Mouse (Mus musculus) forebrain, embryonic 13.5 days (tissue): ENCODE results near the gene Lin52. TPM values are rescaled to one million over a fixed set of nuclear protein-coding genes. Genes with fewer than 3 reads are reported as not detected.

Experiments used
- ATAC-seq: fragments of 200-750 bp; cut with Nextera tagmentation; 2 replicates; pipeline ENCODE4 v1.8.0; 2017
- H3K27ac ChIP-seq: fragments of 300-500 bp; sonication (generic); 2 replicates; pipeline ENCODE4 v1.5.1; 2015; ENCODE audit warnings: inconsistent platforms, mild to moderate bottlenecking, moderate library complexity
- H3K27me3 ChIP-seq: fragments of 300-500 bp; sonication (generic); 2 replicates; pipeline ENCODE4 v1.6.1; 2015; ENCODE audit warnings: mild to moderate bottlenecking, inconsistent platforms
- H3K36me3 ChIP-seq: fragments of 300-500 bp; sonication (generic); 2 replicates; pipeline ENCODE4 v1.6.1; 2015; ENCODE audit warnings: mild to moderate bottlenecking, inconsistent platforms; ENCODE audit not compliant: poor library complexity, severe bottlenecking
- H3K4me1 ChIP-seq: fragments of 300-500 bp; sonication (generic); 2 replicates; pipeline ENCODE4 v1.6.1; 2015; ENCODE audit warnings: inconsistent platforms
- H3K4me2 ChIP-seq: fragments of 300-500 bp; sonication (generic); 2 replicates; pipeline ENCODE4 v1.6.1; 2015; ENCODE audit warnings: inconsistent platforms, mild to moderate bottlenecking, moderate library complexity
- H3K4me3 ChIP-seq: fragments of 300-500 bp; sonication (generic); 2 replicates; pipeline ENCODE4 v1.5.1; 2015; ENCODE audit warnings: mild to moderate bottlenecking, inconsistent platforms
- H3K9ac ChIP-seq: fragments of 300-500 bp; sonication (generic); 2 replicates; pipeline ENCODE4 v1.6.1; 2015; ENCODE audit warnings: mild to moderate bottlenecking, inconsistent platforms
- H3K9me3 ChIP-seq: fragments of 300-500 bp; sonication (generic); replicated peaks from 2 replicates; pipeline ENCODE4 v1.6.1; 2016; ENCODE audit warnings: inconsistent platforms
- WGBS: fragments of 180-500 bp; shearing (Covaris S2); methylation state at CpG from one replicate; pipeline ENCODE4 v1.1.7; 2015; 5-methylcytosine and 5-hydroxymethylcytosine counted together
- polyA plus RNA-seq: library from polyadenylated mRNA; unstranded; fragments of >200 nt; fragmentation: Nextera tagmentation; extraction: Ambion mirVana; gene quantifications from 2 replicates; pipeline ENCODE4 v1.2.1, GENCODE M21; 2015

The Lin52 gene
- polyA plus RNA-seq, 1 experiment from 2014 or later = 42.5 TPM

GRCm38 (mm10) chr12:84481251-84481650, 30.0 kb downstream of the Lin52 start:
- Histone ChIP-seq H3K4me3 (no peak overlapping the region), H3K9me3 (no peaks in the 10 kb centered on the region), H3K4me2 (no peak overlapping the region), H3K27ac (no peak overlapping the region), H3K36me3 (peaks cover 8% of the 10 kb centered on the region), H3K27me3 (no peaks in the 10 kb centered on the region), H3K4me1 (no peaks in the 10 kb centered on the region), H3K9ac (no peak overlapping the region)
- WGBS = 59% methylated on average over 2 of the region's 2 CpGs
- ATAC-seq = no peak

DNA sequence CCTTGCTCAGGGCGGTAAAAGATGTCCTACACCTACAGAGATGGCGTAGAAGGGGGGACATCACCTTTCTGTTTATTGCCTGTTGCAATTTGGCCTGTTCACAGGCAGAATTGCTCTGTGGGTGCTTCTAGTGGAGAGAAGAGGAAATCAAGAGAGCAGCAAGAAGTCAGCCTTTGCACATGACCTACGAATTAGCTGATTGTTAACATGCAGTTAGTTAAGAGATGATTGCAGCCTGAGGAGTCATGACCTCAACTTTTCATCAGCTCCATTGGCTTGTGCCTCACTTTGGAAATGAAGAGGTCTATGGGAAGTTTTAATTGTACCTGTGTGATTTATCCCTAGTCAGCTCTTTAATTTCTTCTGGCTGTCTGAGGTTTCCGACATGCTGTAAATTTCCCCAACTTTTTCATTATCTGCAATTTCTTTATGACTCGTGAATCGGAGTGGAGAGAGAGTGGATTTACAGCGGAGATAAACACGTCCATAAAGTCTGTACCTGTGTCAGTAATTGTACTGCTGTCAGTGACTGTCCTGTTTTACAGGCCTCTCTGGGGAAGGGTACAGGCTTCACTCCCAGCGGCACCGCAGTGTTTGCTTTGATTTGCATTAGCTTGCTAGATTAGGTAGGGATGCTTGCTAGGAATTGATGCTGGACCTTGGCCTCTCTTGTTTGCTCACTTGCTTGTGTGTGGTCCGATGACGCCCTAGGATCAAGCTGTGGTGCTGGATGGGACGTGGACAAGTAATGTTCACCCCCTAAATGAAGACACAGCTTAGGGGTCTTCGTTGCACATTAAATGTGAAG, 31.8 kb downstream of the Lin52 start:
- Histone ChIP-seq H3K9me3 (no peaks in the 10 kb centered on the region), H3K4me1 (peaks cover 9% of the 10 kb centered on the region), H3K9ac (no peak overlapping the region), H3K4me2 (no peak overlapping the region), H3K36me3 (peaks cover 7% of the 10 kb centered on the region), H3K27me3 (no peaks in the 10 kb centered on the region), H3K4me3 (no peak overlapping the region), H3K27ac (no peak overlapping the region)
- 90% methylated on average over 14 of the region's 14 CpGs for WGBS
- ATAC-seq = no peak

GRCm38 (mm10) chr12:84487324-84488056, 36.3 kb downstream of the Lin52 start:
- H3K9me3 ChIP-seq = no peaks in the 10 kb centered on the region
- peaks cover 10% of the 10 kb centered on the region for H3K4me1 ChIP-seq
- no peaks in the 10 kb centered on the region; the same call in 1 of the 2 replicates for H3K36me3 ChIP-seq
- ATAC-seq = peak; percentile 85
- H3K27me3 ChIP-seq = no peaks in the 10 kb centered on the region
- WGBS = 27% methylated on average over 8 of the region's 8 CpGs
- H3K27ac ChIP-seq = peak overlapping the region; percentile 52
- no peak overlapping the region for H3K4me3 ChIP-seq
- H3K9ac ChIP-seq = no peak overlapping the region
- H3K4me2 ChIP-seq = no peak overlapping the region; the same call in 1 of the 2 replicates

- Histone ChIP-seq H3K27me3 (no peaks in the 10 kb centered on the region), H3K4me2 (no peak overlapping the region), H3K4me3 (no peak overlapping the region), H3K9me3 (no peaks in the 10 kb centered on the region), H3K9ac (no peak overlapping the region), H3K4me1 (peaks cover 22% of the 10 kb centered on the region), H3K27ac (no peak overlapping the region), H3K36me3 (no peaks in the 10 kb centered on the region; the same call in 1 of the 2 replicates)
- 89% methylated on average over 1 of the region's 1 CpGs for WGBS
- no peak for ATAC-seq
Observed at GRCm38 (mm10) chr12:84496795-84497194, 45.6 kb downstream of the Lin52 start.

DNA sequence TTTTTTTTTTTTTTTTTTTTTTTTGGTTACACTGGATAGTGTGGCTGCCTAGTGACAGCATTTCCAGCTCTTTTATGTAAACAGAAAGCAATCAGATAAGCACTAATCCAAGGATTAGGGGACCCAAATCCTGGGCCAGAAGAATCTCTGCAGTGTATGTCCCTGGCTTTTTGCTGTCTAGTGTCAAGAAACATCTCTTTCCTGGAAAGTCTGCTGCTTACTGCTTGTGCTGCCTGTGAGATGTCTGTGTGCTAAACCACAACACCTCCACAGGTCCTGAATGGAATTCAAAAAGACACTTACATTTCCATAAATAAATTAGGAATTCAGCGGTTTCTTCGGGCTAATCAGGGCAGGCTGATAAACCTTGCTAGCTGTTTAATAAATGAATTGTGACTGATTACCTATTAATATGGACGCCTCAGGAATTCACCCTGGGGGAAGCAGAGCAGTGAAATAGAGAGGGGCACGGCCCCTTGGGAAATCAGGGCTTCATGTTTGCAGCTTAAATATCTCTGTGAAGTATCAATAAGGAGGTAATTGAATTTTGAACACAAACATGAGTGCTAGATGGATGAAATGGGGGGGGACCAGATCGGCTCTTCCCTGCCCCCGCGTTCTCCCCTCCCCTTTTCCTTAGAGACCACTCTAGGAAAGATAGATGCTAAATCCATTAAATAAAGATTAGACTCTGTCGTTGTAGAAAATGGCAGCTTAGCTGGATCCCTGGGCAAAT, 49.5 kb downstream of the Lin52 start:
- Histone ChIP-seq H3K27ac (0 out of 2 replicates have a peak overlapping the region, but pooled peaks have one; percentile 27), H3K4me1 (peaks cover 23% of the 10 kb centered on the region), H3K4me3 (no peak overlapping the region), H3K27me3 (no peaks in the 10 kb centered on the region), H3K9me3 (no peaks in the 10 kb centered on the region), H3K9ac (0 out of 2 replicates have a peak overlapping the region, but pooled peaks have one; percentile 34), H3K36me3 (no peaks in the 10 kb centered on the region), H3K4me2 (no peak overlapping the region; the same call in 1 of the 2 replicates)
- no peak for ATAC-seq
- WGBS = 38% methylated on average over 8 of the region's 8 CpGs

GRCm38 (mm10) chr12:84501278-84501677, 50.1 kb downstream of the Lin52 start:
- H3K27ac ChIP-seq = 0 out of 2 replicates have a peak overlapping the region, but pooled peaks have one; percentile 27
- no peak for ATAC-seq

DNA sequence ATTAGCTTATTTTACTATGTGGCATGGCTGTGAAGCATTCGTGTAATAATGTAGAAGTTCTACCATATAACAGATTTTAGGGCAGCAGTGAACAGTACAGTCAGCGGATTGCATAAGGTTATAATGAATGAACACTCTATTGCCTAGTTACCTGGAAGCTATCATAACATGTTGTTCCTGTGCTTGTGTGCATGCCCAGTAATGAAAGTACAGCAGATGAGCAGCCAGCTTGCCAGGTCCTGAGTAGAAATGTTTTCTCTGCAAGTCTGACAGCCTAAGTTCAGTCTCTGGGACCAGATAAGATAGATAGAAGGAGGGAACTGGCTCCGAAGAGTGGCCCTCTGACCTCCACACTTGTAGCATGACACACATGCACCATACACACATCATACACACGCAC, 55.6 kb downstream of the Lin52 start:
- Histone ChIP-seq H3K4me3 (no peak overlapping the region), H3K9me3 (no peaks in the 10 kb centered on the region), H3K9ac (no peak overlapping the region), H3K27ac (no peak overlapping the region), H3K4me2 (no peak overlapping the region), H3K4me1 (peaks cover 5% of the 10 kb centered on the region; the same call in 1 of the 2 replicates), H3K27me3 (no peaks in the 10 kb centered on the region), H3K36me3 (no peaks in the 10 kb centered on the region)
- WGBS = 93% methylated on average over 4 of the region's 4 CpGs
- no peak for ATAC-seq

More at GRCm38 (mm10) chr12:84501278-84501677, 50.1 kb downstream of the Lin52 start:
- H3K4me1 ChIP-seq = peaks cover 23% of the 10 kb centered on the region
- WGBS = 64% methylated on average over 4 of the region's 4 CpGs
- no peak overlapping the region for H3K4me3 ChIP-seq
- H3K4me2 ChIP-seq = no peak overlapping the region; the same call in 1 of the 2 replicates
- no peaks in the 10 kb centered on the region for H3K27me3 ChIP-seq
- no peaks in the 10 kb centered on the region for H3K36me3 ChIP-seq
- no peak overlapping the region for H3K9ac ChIP-seq
- no peaks in the 10 kb centered on the region for H3K9me3 ChIP-seq

DNA sequence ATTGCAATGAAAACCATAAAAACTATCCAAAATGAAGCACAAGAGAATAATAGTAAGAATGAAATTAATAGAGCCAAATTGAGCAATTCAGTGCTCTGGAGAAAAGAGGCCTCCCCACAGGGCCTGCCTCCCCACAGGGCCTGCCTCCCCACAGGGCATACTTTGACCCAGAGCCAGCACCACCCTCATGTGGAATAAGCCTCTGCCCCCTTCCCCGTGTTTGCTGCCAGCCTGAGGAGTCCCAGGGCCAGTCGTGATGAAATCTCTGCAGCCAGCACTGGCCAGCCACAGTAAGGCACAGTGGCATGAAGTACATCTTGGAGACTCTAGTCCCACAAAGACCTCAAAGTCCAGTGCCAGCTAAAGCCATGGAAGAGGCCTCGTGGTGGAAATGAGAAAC, 60.8 kb downstream of the Lin52 start:
- WGBS = 52% methylated on average over 3 of the region's 3 CpGs
- H3K27me3 ChIP-seq = no peaks in the 10 kb centered on the region
- no peak for ATAC-seq

GRCm38 (mm10) chr12:84515486-84515885, 64.3 kb downstream of the Lin52 start:
- Histone ChIP-seq H3K36me3 (no peaks in the 10 kb centered on the region), H3K4me2 (no peak overlapping the region), H3K27me3 (no peaks in the 10 kb centered on the region), H3K9me3 (no peaks in the 10 kb centered on the region; the same call in 1 of the 2 replicates), H3K27ac (no peak overlapping the region), H3K4me1 (peaks cover 4% of the 10 kb centered on the region; the same call in 1 of the 2 replicates), H3K9ac (no peak overlapping the region), H3K4me3 (no peak overlapping the region)
- ATAC-seq = no peak
- WGBS = 89% methylated on average over 4 of the region's 4 CpGs

More for the DNA sequence above, 60.8 kb downstream of the Lin52 start:
- H3K27ac ChIP-seq = no peak overlapping the region
- no peaks in the 10 kb centered on the region; the same call in 1 of the 2 replicates for H3K9me3 ChIP-seq
- H3K4me2 ChIP-seq = no peak overlapping the region
- H3K4me1 ChIP-seq = peaks cover 4% of the 10 kb centered on the region; the same call in 1 of the 2 replicates
- H3K36me3 ChIP-seq = no peaks in the 10 kb centered on the region
- no peak overlapping the region for H3K4me3 ChIP-seq
- no peak overlapping the region for H3K9ac ChIP-seq

GRCm38 (mm10) chr12:84516642-84517041, 65.4 kb downstream of the Lin52 start:
- no peak overlapping the region for H3K4me2 ChIP-seq
- ATAC-seq = no peak
- H3K9me3 ChIP-seq = no peaks in the 10 kb centered on the region; the same call in 1 of the 2 replicates

GRCm38 (mm10) chr12:84518018-84518417, 66.8 kb downstream of the Lin52 start:
- no peaks in the 10 kb centered on the region for H3K27me3 ChIP-seq
- ATAC-seq = no peak
- no peaks in the 10 kb centered on the region; the same call in 1 of the 2 replicates for H3K9me3 ChIP-seq
- H3K4me3 ChIP-seq = no peak overlapping the region
- H3K4me2 ChIP-seq = no peak overlapping the region
- WGBS = 85% methylated on average over 2 of the region's 2 CpGs
- no peaks in the 10 kb centered on the region for H3K4me1 ChIP-seq
- no peaks in the 10 kb centered on the region for H3K36me3 ChIP-seq
- no peak overlapping the region for H3K27ac ChIP-seq
- H3K9ac ChIP-seq = no peak overlapping the region

More at GRCm38 (mm10) chr12:84516642-84517041, 65.4 kb downstream of the Lin52 start:
- Histone ChIP-seq H3K9ac (no peak overlapping the region), H3K27ac (no peak overlapping the region), H3K36me3 (no peaks in the 10 kb centered on the region), H3K27me3 (no peaks in the 10 kb centered on the region), H3K4me1 (peaks cover 4% of the 10 kb centered on the region; the same call in 1 of the 2 replicates), H3K4me3 (no peak overlapping the region)
- whole genome bisulfite sequencing = 97% methylated on average over 1 of the region's 1 CpGs
